Mouse (Mus musculus): Measurements from ENCODE around the gene Mbnl1. TPM values are rescaled to one million over a fixed set of nuclear protein-coding genes. Genes with fewer than 3 reads are reported as not detected.
"Not testable (repeated sequence)": the region's sequence is repeated elsewhere in the genome, so short reads cannot be mapped to it uniquely, and the experiment has no call there.

The Mbnl1 gene
- polyA plus RNA-seq, 1 experiment from 2014 or later, result 34.7 TPM

DNA sequence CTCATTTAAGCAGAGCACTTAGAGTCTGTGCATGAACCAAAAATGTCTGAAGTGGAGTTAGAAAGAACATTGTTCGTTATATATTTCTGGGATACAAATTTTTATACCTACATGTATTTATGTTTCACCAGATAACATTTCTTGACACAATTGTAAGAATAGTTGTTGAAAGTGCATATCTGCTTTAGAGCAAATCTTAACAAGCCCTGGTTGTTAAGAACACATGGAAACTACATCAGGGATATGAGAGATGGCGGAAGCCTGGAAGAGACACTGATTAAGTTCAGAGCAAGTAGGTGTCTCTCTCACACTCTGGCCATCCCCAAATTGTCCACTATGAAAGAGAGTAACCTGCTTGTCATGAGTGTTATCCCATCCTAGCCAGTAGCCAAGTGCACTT, 2.4 kb downstream of the Mbnl1 start:
- 98% methylated on average over 2 of the region's 2 CpGs for WGBS
- no peak overlapping the region for H3K4me3 ChIP-seq
- H3K36me3 ChIP-seq, result no peaks in the 10 kb centered on the region
- no peak overlapping the region for H3K27ac ChIP-seq
- no peaks in the 10 kb centered on the region for H3K9me3 ChIP-seq
- no peaks in the 10 kb centered on the region for H3K4me1 ChIP-seq (replicated peaks)
- no peak for DNase-seq (ENCODE audit: low spot score)
- H3K27me3 ChIP-seq (ENCODE audit: insufficient read depth, poor library complexity, severe bottlenecking), result no peaks in the 10 kb centered on the region

DNA sequence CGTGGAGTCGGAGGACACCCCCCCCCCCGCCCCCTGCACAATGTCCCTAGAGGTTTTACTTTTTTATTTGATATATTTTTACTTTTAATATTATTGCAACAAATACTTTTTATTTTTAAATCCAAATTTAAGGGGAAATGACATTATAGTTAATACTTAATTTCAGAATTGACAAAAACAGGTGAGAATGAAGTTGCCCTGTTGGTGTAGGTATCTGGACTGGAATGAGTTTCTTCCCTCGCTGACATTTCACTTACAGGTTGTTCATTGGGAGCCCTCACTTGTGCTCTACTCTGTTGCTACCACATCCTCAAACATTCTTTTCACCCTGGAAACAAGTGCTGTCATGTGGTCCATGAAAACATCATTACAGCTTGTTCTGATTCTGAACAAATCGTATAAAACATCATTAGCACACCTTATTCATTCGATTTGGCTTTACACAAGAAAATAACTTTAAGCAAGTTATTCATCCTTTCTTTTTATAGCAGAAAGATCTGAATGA, 4.2 kb downstream of the Mbnl1 start:
- no peaks in the 10 kb centered on the region for H3K9me3 ChIP-seq
- WGBS, result 87% methylated on average over 6 of the region's 6 CpGs
- no peaks in the 10 kb centered on the region for H3K4me1 ChIP-seq (replicated peaks)
- DNase-seq (ENCODE audit: low spot score), result no peak
- no peak overlapping the region for H3K27ac ChIP-seq
- H3K36me3 ChIP-seq, result no peaks in the 10 kb centered on the region
- H3K4me3 ChIP-seq, result no peak overlapping the region
- H3K27me3 ChIP-seq (ENCODE audit: insufficient read depth, poor library complexity, severe bottlenecking), result no peaks in the 10 kb centered on the region

DNA sequence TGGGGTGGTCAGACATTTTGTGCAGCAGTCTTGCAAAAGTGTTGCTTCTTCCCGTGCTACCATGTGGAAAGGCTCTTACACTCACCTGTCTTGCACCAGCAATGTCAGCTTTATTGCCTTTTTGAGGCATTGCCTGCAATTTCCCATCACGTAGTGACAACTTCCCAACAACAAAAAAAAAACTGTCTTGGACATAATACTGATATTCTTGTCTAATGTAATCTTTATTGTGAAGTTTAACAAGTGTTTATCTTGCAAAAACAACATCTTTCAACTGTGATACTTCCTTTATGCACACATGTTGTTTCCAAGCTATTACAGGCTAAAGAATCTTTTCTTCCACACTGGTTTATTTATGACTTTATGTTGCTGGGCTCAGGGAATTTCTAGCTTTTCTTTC, 5.8 kb downstream of the Mbnl1 start:
- H3K9me3 ChIP-seq, result no peaks in the 10 kb centered on the region
- 82% methylated on average over 2 of the region's 2 CpGs for WGBS
- H3K4me3 ChIP-seq, result no peak overlapping the region
- DNase-seq (ENCODE audit: low spot score), result no peak
- no peaks in the 10 kb centered on the region for H3K27me3 ChIP-seq (ENCODE audit: insufficient read depth, poor library complexity, severe bottlenecking)
- H3K4me1 ChIP-seq (replicated peaks), result no peaks in the 10 kb centered on the region
- H3K27ac ChIP-seq, result no peak overlapping the region
- H3K36me3 ChIP-seq, result no peaks in the 10 kb centered on the region

GRCm38 (mm10) chr3:60480716-60481115, 8.1 kb downstream of the Mbnl1 start:
- H3K27me3 ChIP-seq (ENCODE audit: insufficient read depth, poor library complexity, severe bottlenecking), result no peaks in the 10 kb centered on the region
- H3K9me3 ChIP-seq, result no peaks in the 10 kb centered on the region
- no peak for DNase-seq (ENCODE audit: low spot score)
- 89% methylated on average over 2 of the region's 2 CpGs for WGBS
- no peaks in the 10 kb centered on the region for H3K36me3 ChIP-seq
- no peak overlapping the region for H3K4me3 ChIP-seq
- H3K4me1 ChIP-seq (replicated peaks), result no peaks in the 10 kb centered on the region
- no peak overlapping the region for H3K27ac ChIP-seq

DNA sequence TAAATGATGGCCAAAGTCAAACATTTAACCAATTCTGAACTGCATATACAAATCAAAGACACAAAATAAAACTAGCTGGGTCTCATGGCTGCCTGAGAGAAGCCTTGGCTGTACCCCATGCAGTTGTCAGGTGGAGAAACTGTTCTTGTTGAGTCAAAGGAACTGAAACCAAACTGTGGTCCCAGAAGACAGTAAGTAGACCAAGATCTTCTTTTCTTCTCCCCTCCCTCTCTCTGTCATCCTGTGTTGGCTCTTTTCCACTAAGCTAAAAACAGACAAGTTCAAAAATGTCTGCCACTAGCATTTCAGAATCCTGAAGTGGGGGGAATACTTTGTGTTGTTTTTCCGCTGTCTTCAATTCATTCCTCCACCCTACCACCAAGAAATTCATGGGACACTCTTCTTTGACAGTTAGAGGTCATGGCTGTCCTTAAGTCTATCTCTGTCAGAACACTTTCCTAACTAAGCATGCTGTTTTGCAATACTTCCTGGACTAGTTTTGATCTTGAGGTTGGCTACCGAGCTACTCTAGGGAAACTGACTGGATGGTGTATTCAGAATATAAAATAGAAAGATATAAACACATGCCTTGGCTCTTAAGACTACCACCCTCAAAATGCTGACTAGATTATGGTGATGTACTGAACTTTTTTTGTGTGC, 9.2 kb downstream of the Mbnl1 start:
- DNase-seq (ENCODE audit: low spot score), result no peak
- WGBS, result 95% methylated on average over 2 of the region's 2 CpGs
- Histone ChIP-seq H3K9me3 (no peaks in the 10 kb centered on the region), H3K27me3 (ENCODE audit: insufficient read depth, poor library complexity, severe bottlenecking) (no peaks in the 10 kb centered on the region), H3K4me3 (no peak overlapping the region), H3K36me3 (no peaks in the 10 kb centered on the region), H3K4me1 (replicated peaks) (no peaks in the 10 kb centered on the region), H3K27ac (no peak overlapping the region)

- Histone ChIP-seq H3K36me3 (no peaks in the 10 kb centered on the region), H3K27ac (no peak overlapping the region), H3K4me1 (replicated peaks) (no peaks in the 10 kb centered on the region), H3K4me3 (no peak overlapping the region), H3K27me3 (ENCODE audit: insufficient read depth, poor library complexity, severe bottlenecking) (no peaks in the 10 kb centered on the region), H3K9me3 (no peaks in the 10 kb centered on the region)
- no peak for DNase-seq (ENCODE audit: low spot score)
Measured at GRCm38 (mm10) chr3:60483305-60483704, 10.7 kb downstream of the Mbnl1 start.

GRCm38 (mm10) chr3:60485987-60486712, 13.5 kb downstream of the Mbnl1 start:
- Histone ChIP-seq H3K9me3 (no peaks in the 10 kb centered on the region), H3K27ac (no peak overlapping the region), H3K36me3 (no peaks in the 10 kb centered on the region), H3K4me3 (no peak overlapping the region), H3K4me1 (replicated peaks) (no peaks in the 10 kb centered on the region), H3K27me3 (ENCODE audit: insufficient read depth, poor library complexity, severe bottlenecking) (no peaks in the 10 kb centered on the region)
- DNase-seq (ENCODE audit: low spot score), result no peak
- 91% methylated on average over 4 of the region's 4 CpGs for WGBS

DNA sequence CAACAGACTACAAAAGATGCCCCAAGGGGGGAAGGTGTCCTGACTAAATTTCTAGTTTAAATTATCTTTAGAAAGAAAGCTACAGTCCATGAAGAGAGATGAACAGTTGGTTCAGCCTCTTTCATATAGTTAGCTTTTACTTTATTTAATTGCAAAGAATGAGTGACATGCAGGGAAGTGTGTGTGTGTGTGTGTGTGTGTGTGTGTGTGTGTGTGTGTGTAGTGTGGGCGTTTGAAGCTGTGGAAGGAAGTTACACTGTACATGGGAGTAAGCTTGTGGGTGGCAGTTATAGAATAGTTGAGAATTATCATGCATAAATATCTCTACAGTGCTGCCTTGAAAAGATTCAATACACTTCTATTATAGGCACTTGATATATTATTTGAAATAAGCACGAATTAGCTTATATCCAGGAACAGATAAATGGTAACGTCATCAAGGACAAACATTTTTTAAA, 14.1 kb downstream of the Mbnl1 start:
- no peak overlapping the region for H3K27ac ChIP-seq
- no peaks in the 10 kb centered on the region for H3K4me1 ChIP-seq (replicated peaks)
- no peak for DNase-seq (ENCODE audit: low spot score)
- no peaks in the 10 kb centered on the region for H3K36me3 ChIP-seq
- H3K27me3 ChIP-seq (ENCODE audit: insufficient read depth, poor library complexity, severe bottlenecking), result no peaks in the 10 kb centered on the region
- H3K9me3 ChIP-seq, result no peaks in the 10 kb centered on the region
- WGBS, result 80% methylated on average over 3 of the region's 3 CpGs
- no peak overlapping the region for H3K4me3 ChIP-seq

- H3K9me3 ChIP-seq, result no peaks in the 10 kb centered on the region
- no peak for DNase-seq (ENCODE audit: low spot score)
- WGBS, result 94% methylated on average over 6 of the region's 6 CpGs
Measured at GRCm38 (mm10) chr3:60489509-60489908, 16.9 kb downstream of the Mbnl1 start.

DNA sequence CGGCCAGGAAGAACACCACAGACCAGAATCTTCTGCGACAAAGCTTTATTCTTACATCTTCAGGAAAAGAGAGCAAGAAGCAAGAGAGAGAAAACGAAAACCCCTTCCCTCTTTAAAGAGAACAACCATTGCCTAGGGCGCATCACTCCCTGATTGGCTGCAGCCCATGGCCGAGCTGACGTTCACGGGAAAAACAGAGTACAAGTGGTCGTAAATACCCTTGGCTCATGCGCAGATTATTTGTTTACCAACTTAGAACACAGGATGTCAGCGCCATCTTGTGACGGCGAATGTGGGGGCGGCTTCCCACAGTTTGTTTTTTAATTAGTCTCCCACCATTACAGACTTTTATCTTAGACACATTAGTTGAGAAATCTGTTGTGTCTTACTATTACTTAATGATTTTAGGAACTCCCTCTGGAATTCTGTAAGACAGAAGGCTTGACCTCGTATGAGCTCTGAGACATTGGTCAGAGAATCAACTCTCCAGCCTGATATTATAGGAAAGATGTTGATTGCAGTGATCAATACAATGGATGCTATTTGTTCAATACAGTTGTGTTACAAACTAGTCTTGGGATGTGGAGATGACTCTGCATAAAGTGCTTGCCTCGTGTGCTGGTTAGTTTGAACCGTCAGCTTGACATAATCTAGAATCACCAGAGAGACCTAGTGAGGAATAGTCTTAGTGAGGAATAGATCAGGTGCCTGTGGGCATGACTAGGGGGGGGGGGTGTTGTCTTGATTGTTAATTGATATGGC, 22.3 kb downstream of the Mbnl1 start:
- DNase-seq (ENCODE audit: low spot score), result not testable (repeated sequence)

More at GRCm38 (mm10) chr3:60489509-60489908, 16.9 kb downstream of the Mbnl1 start:
- Histone ChIP-seq H3K36me3 (no peaks in the 10 kb centered on the region), H3K27me3 (ENCODE audit: insufficient read depth, poor library complexity, severe bottlenecking) (no peaks in the 10 kb centered on the region), H3K27ac (no peak overlapping the region), H3K4me3 (no peak overlapping the region), H3K4me1 (replicated peaks) (no peaks in the 10 kb centered on the region)

GRCm38 (mm10) chr3:60496197-60496596, 23.6 kb downstream of the Mbnl1 start:
- H3K27ac ChIP-seq, result no peak overlapping the region
- H3K4me3 ChIP-seq, result no peak overlapping the region
- no peak for DNase-seq (ENCODE audit: low spot score)
- H3K4me1 ChIP-seq (replicated peaks), result peaks cover 16% of the 10 kb centered on the region
- H3K9me3 ChIP-seq, result no peaks in the 10 kb centered on the region
- no peaks in the 10 kb centered on the region for H3K36me3 ChIP-seq
- WGBS, result 87% methylated on average over 5 of the region's 5 CpGs
- H3K27me3 ChIP-seq (ENCODE audit: insufficient read depth, poor library complexity, severe bottlenecking), result no peaks in the 10 kb centered on the region

More for the DNA sequence above, 22.3 kb downstream of the Mbnl1 start:
- not testable (repeated sequence) for H3K4me3 ChIP-seq; H3K27ac ChIP-seq; H3K9me3 ChIP-seq; H3K27me3 ChIP-seq (ENCODE audit: insufficient read depth, poor library complexity, severe bottlenecking); H3K36me3 ChIP-seq
- 71% methylated on average over 8 of the region's 16 CpGs for WGBS
- H3K4me1 ChIP-seq (replicated peaks), result peaks cover 10% of the 10 kb centered on the region

DNA sequence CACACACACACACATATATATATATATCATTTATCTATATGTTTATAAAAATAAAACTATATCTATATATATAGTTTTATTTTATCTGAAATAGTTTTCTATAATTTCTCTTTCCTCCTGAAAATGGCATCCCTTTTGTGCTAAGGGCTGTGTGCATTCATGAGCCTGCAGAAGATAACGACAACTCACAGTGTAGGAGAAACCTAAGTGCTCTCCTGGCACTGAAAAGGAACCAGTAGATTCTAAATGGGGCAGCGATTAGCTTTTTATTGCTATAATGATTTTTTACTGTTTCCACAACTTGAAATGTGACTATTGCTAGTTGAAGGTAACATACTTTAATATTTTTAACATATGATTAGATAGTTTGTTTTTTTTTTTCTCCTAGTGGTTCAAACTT, 25.5 kb downstream of the Mbnl1 start:
- no peak overlapping the region for H3K27ac ChIP-seq
- no peaks in the 10 kb centered on the region for H3K9me3 ChIP-seq
- H3K4me3 ChIP-seq, result no peak overlapping the region
- DNase-seq (ENCODE audit: low spot score), result no peak
- no peaks in the 10 kb centered on the region for H3K36me3 ChIP-seq
- H3K27me3 ChIP-seq (ENCODE audit: insufficient read depth, poor library complexity, severe bottlenecking), result no peaks in the 10 kb centered on the region
- WGBS, result 94% methylated on average over 2 of the region's 2 CpGs
- peaks cover 28% of the 10 kb centered on the region for H3K4me1 ChIP-seq (replicated peaks)

DNA sequence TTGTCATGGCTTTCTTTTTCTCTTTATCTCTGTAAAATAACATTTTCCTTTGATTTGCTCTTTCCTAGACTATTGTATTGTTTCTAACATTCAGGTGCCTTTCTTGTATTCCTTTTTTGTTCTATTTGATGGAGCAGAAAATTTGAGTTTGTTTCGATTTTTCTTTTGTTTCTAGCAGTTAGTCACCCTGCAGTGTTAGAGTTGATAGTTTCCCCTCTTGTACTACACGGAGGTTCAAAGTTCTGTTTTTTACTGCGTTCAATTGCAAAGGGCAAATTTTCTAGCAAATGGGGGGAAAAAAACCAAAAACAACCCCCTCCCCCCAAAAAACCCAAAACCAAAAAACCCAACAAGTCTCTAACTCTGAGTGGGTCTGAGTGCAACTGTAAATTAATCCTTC, 26.0 kb downstream of the Mbnl1 start:
- Histone ChIP-seq H3K4me3 (no peak overlapping the region), H3K9me3 (no peaks in the 10 kb centered on the region), H3K27me3 (ENCODE audit: insufficient read depth, poor library complexity, severe bottlenecking) (no peaks in the 10 kb centered on the region), H3K36me3 (no peaks in the 10 kb centered on the region), H3K27ac (no peak overlapping the region), H3K4me1 (replicated peaks) (peaks cover 32% of the 10 kb centered on the region)
- WGBS, result 91% methylated on average over 3 of the region's 3 CpGs
- DNase-seq (ENCODE audit: low spot score), result no peak
